Mouse (Mus musculus) C2C12 (cell line): ENCODE measurements around the gene Lima1.

Experiments used
- CEBPB ChIP-seq: IDR thresholded peaks from one replicate; pipeline ENCODE4 v1.6.1; 2011; ENCODE audit warnings: low read depth, mild to moderate bottlenecking, control low read depth, moderate library complexity
- CTCF ChIP-seq: IDR thresholded peaks from one replicate; pipeline ENCODE4 v1.5.1; 2011; ENCODE audit not compliant: control insufficient read depth, insufficient read depth, insufficient read length
- MAX ChIP-seq: IDR thresholded peaks from one replicate; pipeline ENCODE4 v1.6.1; 2011; ENCODE audit warnings: mild to moderate bottlenecking, control low read depth
- MYOD1 ChIP-seq: IDR thresholded peaks from one replicate; pipeline ENCODE4 v1.6.1; 2011; ENCODE audit warnings: low read depth; ENCODE audit not compliant: control insufficient read depth, insufficient read length
- MYOG ChIP-seq: IDR thresholded peaks from one replicate; pipeline ENCODE4 v1.6.1; 2011; ENCODE audit not compliant: control insufficient read depth, insufficient read length; ENCODE audit errors: extremely low read depth
- USF1 ChIP-seq: IDR thresholded peaks from one replicate; pipeline ENCODE4 v1.6.1; 2011; ENCODE audit warnings: low read depth, mild to moderate bottlenecking, control low read depth, moderate library complexity

- TF ChIP-seq CTCF (no peak), MAX (no peak), MYOG (no peak), MYOD1 (no peak), CEBPB (no peak), USF1 (no peak)
These were observed 27.5 kb upstream of the Lima1 start for GRCm38 (mm10) chr15:99902786-99903185.
